Mouse (Mus musculus) lung, postnatal 36 days (tissue): Measurements from ENCODE around the gene Hdx.

Source experiments
- DNase-seq: peaks from one replicate; pipeline ENCODE4 v3.0.0; 2022; ENCODE audit warnings: mixed read lengths

Hdx gene

GRCm38 (mm10) chrX:111696356-111697282, at the start of gene Hdx:
Hdx (minus strand) TSS chrX:111697079.
- peak; percentile 68 for DNase-seq

GRCm38 (mm10) chrX:111685665-111686064, 11.2 kb downstream of the Hdx start:
- DNase-seq, result no peak

- no peak for DNase-seq
These were observed 25.2 kb downstream of the Hdx start for GRCm38 (mm10) chrX:111671685-111672084.

- DNase-seq, result peak; percentile 7
These were observed 36.5 kb downstream of the Hdx start for GRCm38 (mm10) chrX:111660381-111660780.

GRCm38 (mm10) chrX:111658671-111659070, 38.2 kb downstream of the Hdx start:
- no peak for DNase-seq

GRCm38 (mm10) chrX:111644945-111645344, 51.9 kb downstream of the Hdx start:
- DNase-seq, result no peak

GRCm38 (mm10) chrX:111640616-111641015, 56.3 kb downstream of the Hdx start:
- DNase-seq, result no peak

- DNase-seq, result no peak
These were observed 99.2 kb downstream of the Hdx start for GRCm38 (mm10) chrX:111597631-111598161.

GRCm38 (mm10) chrX:111587616-111588015, 109.3 kb downstream of the Hdx start:
- no peak for DNase-seq

- DNase-seq, result no peak
These were observed 119.8 kb downstream of the Hdx start for GRCm38 (mm10) chrX:111577044-111577443.

GRCm38 (mm10) chrX:111537859-111538258, 159.0 kb downstream of the Hdx start, which contains the start of gene Rps6ka6:
Rps6ka6 (minus strand) TSS chrX:111537959.
- DNase-seq, result no peak
